Mouse (Mus musculus) liver, embryonic 13.5 days (tissue): Measurements from ENCODE around the gene Arl6ip5. TPM values are rescaled to one million over a fixed set of nuclear protein-coding genes. Genes with fewer than 3 reads are reported as not detected.
A peak's percentile ranks its signal among the peaks of the same experiment; 100 is the strongest.

Source experiments
- ATAC-seq: fragments of 200-750 bp; cut with Nextera tagmentation; 2 replicates; pipeline ENCODE4 v1.8.0; 2017; ENCODE audit warnings: low read depth, mild to moderate bottlenecking, moderate number of reproducible peaks, moderate library complexity
- DNase-seq: peaks from one replicate; pipeline ENCODE4 v3.0.0; 2022
- H3K27ac ChIP-seq: fragments of 300-500 bp; sonication (generic); 2 replicates; pipeline ENCODE4 v1.5.1; 2015; ENCODE audit warnings: moderate library complexity, mild to moderate bottlenecking, inconsistent platforms
- H3K27me3 ChIP-seq: fragments of 300-500 bp; sonication (generic); 2 replicates; pipeline ENCODE4 v1.6.1; 2015; ENCODE audit warnings: mild to moderate bottlenecking, inconsistent platforms
- H3K36me3 ChIP-seq: fragments of 300-500 bp; sonication (generic); 2 replicates; pipeline ENCODE4 v1.6.1; 2015; ENCODE audit warnings: mild to moderate bottlenecking, inconsistent platforms
- H3K4me1 ChIP-seq: fragments of 300-500 bp; sonication (generic); replicated peaks from 2 replicates; pipeline ENCODE4 v1.6.1; 2015; ENCODE audit warnings: inconsistent platforms
- H3K4me2 ChIP-seq: fragments of 300-500 bp; sonication (generic); 2 replicates; pipeline ENCODE4 v1.6.1; 2015; ENCODE audit warnings: inconsistent platforms, mild to moderate bottlenecking, moderate library complexity
- H3K4me3 ChIP-seq: fragments of 300-500 bp; sonication (generic); replicated peaks from 2 replicates; pipeline ENCODE4 v1.5.1; 2015; ENCODE audit warnings: mild to moderate bottlenecking, inconsistent platforms
- H3K9ac ChIP-seq: fragments of 300-500 bp; sonication (generic); 2 replicates; pipeline ENCODE4 v1.6.1; 2015; ENCODE audit warnings: mild to moderate bottlenecking, inconsistent platforms
- H3K9me3 ChIP-seq: fragments of 300-500 bp; sonication (generic); replicated peaks from 2 replicates; pipeline ENCODE4 v1.6.1; 2016; ENCODE audit warnings: inconsistent platforms
- WGBS: fragments of 180-500 bp; shearing (Covaris S2); methylation state at CpG from one replicate; pipeline ENCODE4 v1.1.7; 2015; ENCODE audit not compliant: insufficient replicate concordance; 5-methylcytosine and 5-hydroxymethylcytosine counted together
- polyA plus RNA-seq: library from polyadenylated mRNA; unstranded; fragments of >200 nt; fragmentation: Nextera tagmentation; extraction: Ambion mirVana; gene quantifications from 2 replicates; pipeline ENCODE4 v1.2.1, GENCODE M21; 2015

Gene Arl6ip5
- polyA plus RNA-seq: 34.8 and 41.8 TPM in 2 replicates

DNA sequence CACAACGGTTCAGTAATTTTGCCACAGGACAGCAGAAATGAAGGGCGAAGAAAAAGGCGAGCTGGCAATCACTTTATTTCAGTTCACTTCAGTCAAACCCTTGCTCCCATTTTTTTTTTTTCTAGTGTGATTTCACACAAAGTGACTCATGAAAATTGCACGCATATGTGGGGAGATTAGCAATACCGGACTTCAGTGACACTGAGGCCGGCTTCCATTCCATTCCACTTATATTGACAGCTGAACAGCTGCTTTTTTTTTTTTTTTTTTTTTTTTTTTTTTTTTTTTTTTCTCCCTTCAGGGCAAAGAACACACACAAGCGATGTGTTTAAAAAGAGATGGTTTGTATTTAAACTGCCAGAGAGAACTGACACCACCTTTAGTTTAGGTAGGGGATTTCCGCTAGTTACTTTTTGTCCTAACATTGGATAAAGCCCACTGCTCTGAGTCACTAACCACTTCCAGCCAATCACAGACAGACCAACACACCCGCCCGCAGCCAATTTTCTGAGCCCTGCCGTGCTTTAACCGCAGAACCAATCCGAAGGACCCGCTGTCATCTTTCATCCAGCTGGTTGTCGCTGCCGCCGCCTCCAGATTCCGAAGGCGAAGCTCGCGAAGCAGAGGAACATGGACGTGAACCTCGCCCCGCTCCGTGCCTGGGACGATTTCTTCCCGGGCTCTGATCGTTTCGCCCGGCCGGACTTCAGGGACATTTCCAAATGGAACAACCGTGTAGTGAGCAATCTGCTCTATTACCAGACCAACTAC is at the start of gene Arl6ip5:
Gene Arl6ip5 (plus strand): TSS at position 499 of the 771 bp plus-strand sequence.
- Histone ChIP-seq H3K9me3 (no peaks in the 10 kb centered on the region), H3K9ac (peak within 1 kb of the TSS; percentile 91), H3K27me3 (no peaks in the 10 kb centered on the region), H3K4me1 (peaks cover 70% of the 10 kb centered on the region), H3K4me2 (peak within 1 kb of the TSS; percentile 88), H3K27ac (peak within 1 kb of the TSS; percentile 83), H3K36me3 (peaks cover 10% of the 10 kb centered on the region), H3K4me3 (peak within 1 kb of the TSS; percentile 79)
- WGBS: 7% methylated on average over 32 of the region's 32 CpGs
- peak; percentile 83 for DNase-seq
- peak; percentile 63 for ATAC-seq

DNA sequence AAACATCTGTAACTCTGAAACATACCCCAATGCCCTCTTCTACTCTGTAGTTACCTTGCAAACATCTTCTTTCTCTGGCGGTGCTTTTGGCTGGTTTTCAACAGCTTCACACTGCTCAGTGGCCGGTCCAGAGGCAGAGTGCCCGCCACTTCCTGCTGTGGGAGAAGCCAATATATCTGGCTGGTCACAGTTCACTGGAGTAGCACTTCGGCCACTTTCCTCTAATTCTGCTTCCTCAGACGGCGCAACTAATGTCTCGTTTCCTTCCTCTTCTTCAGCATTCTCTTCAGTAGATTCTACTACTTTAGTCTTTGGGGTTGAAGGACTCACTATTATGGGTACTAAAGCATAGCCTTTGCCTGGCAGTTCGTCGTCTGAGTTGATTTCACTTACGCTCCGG is 34.8 kb upstream of the Arl6ip5 start:
- H3K36me3 ChIP-seq: peaks cover 37% of the 10 kb centered on the region

DNA sequence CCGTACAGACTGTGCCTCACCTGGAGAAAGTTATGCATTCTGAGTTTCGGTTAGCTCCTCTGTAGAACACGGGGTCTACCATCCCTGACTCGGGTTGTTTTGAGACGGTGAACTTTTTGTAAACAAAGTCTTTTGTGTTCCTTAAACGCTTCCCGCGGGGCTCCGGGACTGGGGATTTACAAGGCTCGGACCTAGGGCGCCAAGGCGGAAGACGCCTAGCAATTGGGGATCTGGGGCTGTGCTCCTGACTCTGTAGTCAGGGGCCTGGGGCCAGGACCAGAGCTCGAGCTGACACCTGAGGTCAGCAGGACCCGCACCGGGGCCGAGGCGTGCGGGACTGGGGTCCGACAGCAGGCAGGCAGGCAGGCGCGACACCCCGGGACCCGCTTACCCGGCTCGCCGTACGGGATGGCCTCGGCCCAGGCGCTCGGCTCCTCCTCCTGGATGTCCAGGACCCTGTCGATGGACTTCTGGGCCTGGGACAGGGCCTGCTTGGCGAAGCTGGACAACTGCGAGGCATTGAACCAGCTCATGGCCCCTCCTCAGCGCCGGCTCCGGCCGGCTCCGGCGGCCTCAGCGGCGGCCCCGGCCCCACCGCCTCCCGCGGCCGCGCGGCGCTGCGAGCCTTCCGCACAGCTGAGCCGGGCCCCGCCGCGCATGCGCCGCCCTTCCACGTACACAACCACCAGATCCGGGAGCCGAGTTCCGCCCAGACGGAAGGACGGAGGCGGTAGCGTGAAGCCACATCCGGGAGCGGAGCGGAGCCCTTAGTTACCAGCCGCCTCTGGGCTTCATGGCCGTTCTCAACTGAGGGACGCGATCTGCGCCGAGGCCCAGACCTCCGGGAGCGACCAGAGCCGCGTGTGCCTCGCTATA is 31.8 kb upstream of the Arl6ip5 start, which contains the start of gene Tmf1:
Gene Tmf1 (minus strand): TSS at position 632 of the 876 bp plus-strand sequence.
- WGBS: under 1% methylated on average over 77 of the region's 80 CpGs
- no peaks in the 10 kb centered on the region for H3K9me3 ChIP-seq
- ATAC-seq (peak; percentile 97), DNase-seq (peak; percentile 92)
- H3K4me3 ChIP-seq: peak within 1 kb of the TSS; percentile 84
- peak within 1 kb of the TSS; percentile 90 for H3K27ac ChIP-seq
- H3K27me3 ChIP-seq: no peaks in the 10 kb centered on the region
- peaks cover 44% of the 10 kb centered on the region for H3K4me1 ChIP-seq
- peak within 1 kb of the TSS; percentile 93 for H3K9ac ChIP-seq
- H3K4me2 ChIP-seq: peak within 1 kb of the TSS; percentile 82
- H3K36me3 ChIP-seq: peaks cover 17% of the 10 kb centered on the region

More for the DNA sequence above, 34.8 kb upstream of the Arl6ip5 start:
- peak overlapping the region; percentile 17 for H3K4me2 ChIP-seq
- H3K9me3 ChIP-seq: no peaks in the 10 kb centered on the region
- DNase-seq (no peak), ATAC-seq (no peak)
- peaks cover 37% of the 10 kb centered on the region for H3K4me1 ChIP-seq
- no peak overlapping the region for H3K4me3 ChIP-seq
- 42% methylated on average over 11 of the region's 11 CpGs for WGBS
- no peak overlapping the region for H3K27ac ChIP-seq
- H3K9ac ChIP-seq: no peak overlapping the region
- H3K27me3 ChIP-seq: no peaks in the 10 kb centered on the region

DNA sequence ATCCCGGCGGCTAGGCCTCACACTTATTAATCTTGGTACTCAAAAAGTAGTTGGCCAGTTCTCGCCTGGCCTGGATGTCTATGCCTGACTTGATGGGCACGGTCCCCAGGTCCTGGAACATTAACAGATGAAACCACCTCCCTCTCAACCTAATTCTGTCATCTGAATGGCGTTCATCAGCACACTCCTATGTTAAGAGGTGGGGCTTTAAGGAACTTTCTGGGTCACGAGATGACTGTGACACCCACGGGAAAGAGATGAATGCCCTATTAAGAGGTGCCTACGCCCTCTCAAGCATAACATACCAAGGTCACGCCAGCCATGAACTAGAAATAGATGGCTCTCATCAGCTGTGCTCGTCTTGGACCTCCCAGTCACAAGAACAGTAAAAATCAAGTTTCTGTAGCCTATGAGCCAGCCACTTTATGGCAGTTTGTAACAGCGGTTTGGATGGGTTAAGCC is 31.1 kb upstream of the Arl6ip5 start:
- Histone ChIP-seq H3K9ac (peak overlapping the region; percentile 93), H3K27me3 (no peaks in the 10 kb centered on the region), H3K9me3 (no peaks in the 10 kb centered on the region), H3K4me1 (peaks cover 44% of the 10 kb centered on the region), H3K4me2 (peak overlapping the region; percentile 82), H3K36me3 (peaks cover 16% of the 10 kb centered on the region), H3K27ac (peak overlapping the region; percentile 90), H3K4me3 (peak overlapping the region; percentile 84)
- DNase-seq (no peak), ATAC-seq (peak; percentile 65)
- 15% methylated on average over 11 of the region's 11 CpGs for WGBS

DNA sequence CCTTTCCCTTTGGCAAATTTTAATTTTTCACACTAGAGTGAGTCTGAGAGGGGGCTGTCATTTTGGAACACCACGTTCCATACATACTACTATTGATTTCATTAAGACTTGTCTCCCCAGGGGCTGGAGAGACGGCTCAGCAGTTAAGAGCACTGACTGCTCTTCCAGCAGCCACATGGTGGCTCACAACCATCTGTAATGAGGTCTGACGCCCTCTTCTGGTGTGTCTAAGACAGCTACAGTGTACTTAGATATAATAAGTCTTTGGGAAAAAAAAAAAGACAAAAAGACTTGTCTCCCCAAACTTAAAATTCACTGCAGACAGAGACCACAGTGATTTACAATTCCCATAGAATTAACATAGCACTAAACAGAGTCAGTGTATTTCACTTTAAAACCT is 10.1 kb upstream of the Arl6ip5 start:
- Histone ChIP-seq H3K27me3 (no peaks in the 10 kb centered on the region), H3K4me2 (no peak overlapping the region), H3K9me3 (no peaks in the 10 kb centered on the region), H3K36me3 (peaks cover 36% of the 10 kb centered on the region), H3K4me1 (peaks cover 21% of the 10 kb centered on the region), H3K27ac (no peak overlapping the region), H3K4me3 (no peak overlapping the region), H3K9ac (no peak overlapping the region)
- ATAC-seq (no peak), DNase-seq (no peak)
- 67% methylated on average over 3 of the region's 3 CpGs for WGBS

DNA sequence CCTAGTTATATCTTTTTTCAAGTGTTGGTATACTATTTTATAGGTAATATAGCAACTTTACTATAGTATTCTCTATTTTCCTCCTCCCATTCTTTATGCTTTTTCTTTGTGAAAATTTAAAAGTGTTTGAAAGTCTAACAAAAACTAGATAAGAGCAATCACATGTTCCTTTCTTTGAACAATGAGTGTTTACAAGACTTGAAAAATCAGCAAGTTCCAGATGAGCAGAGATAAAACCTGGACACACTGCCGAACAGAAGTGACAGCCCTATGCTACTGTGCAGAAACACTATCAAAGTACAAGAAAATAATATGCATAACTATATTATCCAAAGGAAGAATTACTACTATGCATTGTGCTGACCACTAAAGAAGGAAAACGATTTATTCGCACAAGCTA is 8.0 kb upstream of the Arl6ip5 start:
- no peak overlapping the region for H3K27ac ChIP-seq
- H3K4me2 ChIP-seq: no peak overlapping the region
- H3K27me3 ChIP-seq: no peaks in the 10 kb centered on the region
- peaks cover 33% of the 10 kb centered on the region for H3K4me1 ChIP-seq
- no peak overlapping the region for H3K9ac ChIP-seq
- H3K9me3 ChIP-seq: no peaks in the 10 kb centered on the region
- WGBS: 63% methylated on average over 3 of the region's 3 CpGs
- DNase-seq (no peak), ATAC-seq (no peak)
- no peak overlapping the region for H3K4me3 ChIP-seq
- peaks cover 19% of the 10 kb centered on the region for H3K36me3 ChIP-seq

DNA sequence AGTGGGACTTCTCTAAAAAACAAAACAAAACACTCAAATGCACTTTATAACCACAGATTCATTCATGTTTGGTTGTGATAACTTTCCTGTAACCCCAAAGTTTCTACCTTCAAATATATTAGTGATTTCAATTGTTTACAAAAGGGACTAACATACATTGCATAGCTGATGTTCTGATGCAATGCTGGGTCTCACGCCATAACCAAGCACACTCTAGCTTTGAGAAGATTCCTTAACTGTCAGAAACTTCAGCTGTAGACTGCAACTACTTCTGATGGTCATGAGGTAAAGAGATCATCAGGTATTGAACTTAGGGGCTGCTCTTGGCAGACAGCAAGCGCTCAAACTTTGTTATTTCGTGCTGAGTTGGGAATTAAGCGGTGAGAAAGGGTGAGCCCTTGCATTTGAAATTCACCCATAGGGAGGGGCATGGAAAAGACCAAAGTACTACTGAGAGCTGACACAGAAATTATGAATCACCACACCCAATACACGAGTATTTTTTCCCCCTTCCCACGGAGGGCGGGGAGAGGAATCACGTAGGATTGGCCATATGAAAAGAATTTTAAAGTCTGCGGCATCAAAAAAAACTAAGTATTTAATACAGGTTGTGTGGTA is 6.1 kb upstream of the Arl6ip5 start:
- Histone ChIP-seq H3K36me3 (peaks cover 10% of the 10 kb centered on the region), H3K9ac (peak overlapping the region; percentile 98), H3K4me1 (peaks cover 45% of the 10 kb centered on the region), H3K9me3 (no peaks in the 10 kb centered on the region), H3K27ac (peak overlapping the region; percentile 86), H3K4me3 (peak overlapping the region; percentile 94), H3K27me3 (no peaks in the 10 kb centered on the region), H3K4me2 (peak overlapping the region; percentile 75)
- no peak for DNase-seq
- 13% methylated on average over 9 of the region's 9 CpGs for WGBS
- no peak for ATAC-seq

DNA sequence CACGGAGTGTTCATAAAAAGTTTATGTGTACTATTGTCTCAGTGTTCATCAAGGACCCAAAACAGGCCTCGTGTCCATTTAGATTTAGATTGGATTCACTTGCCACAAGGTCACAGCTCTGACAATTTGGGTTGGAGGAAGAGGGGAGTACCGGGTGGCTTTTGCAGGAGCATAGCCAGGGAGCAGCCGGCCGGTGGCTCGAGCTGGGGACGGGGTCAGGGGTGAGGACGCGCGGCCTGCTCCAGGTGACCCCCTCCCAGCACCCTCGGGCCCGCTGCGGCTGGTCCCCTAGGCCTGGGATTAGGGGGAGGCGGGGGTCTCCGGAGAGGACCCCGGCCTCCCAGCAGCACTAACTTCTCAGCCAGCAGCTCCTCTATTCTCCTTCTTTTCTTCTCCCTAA is 5.5 kb upstream of the Arl6ip5 start:
- DNase-seq (peak; percentile 34), ATAC-seq (peak; percentile 39)
- WGBS: under 1% methylated on average over 16 of the region's 16 CpGs

DNA sequence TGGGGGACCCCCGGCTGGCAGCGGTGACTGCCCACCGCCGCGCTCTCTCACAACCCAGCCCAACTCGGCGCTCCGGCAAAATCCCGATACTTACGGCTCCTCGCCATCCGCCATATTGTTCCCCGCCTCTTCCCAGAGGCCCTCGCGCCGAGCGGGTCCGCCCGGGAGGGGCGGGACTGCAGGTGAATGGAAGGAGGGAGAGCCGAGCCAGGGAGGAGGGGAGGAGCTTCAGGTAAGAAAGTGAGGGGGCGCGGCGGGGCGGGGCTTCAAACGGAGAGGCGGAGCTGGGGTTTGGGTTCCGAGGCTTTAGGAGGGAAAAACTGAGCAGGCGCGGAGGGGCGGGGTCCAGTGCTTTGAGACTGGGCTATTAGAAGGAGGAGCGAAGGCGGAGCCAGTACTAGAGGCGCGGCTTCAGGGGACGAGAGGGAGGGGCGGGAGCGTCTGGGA is 5.0 kb upstream of the Arl6ip5 start, which contains the start of gene Uba3:
Gene Uba3 (minus strand): TSS at position 209 of the 447 bp plus-strand sequence.
- 0% methylated on average over 37 of the region's 38 CpGs for WGBS
- ATAC-seq: peak; percentile 96
- H3K4me1 ChIP-seq: peaks cover 52% of the 10 kb centered on the region

More for the DNA sequence above, 5.5 kb upstream of the Arl6ip5 start:
- Histone ChIP-seq H3K27me3 (no peaks in the 10 kb centered on the region), H3K27ac (peak overlapping the region; percentile 86), H3K9ac (peak overlapping the region; percentile 98), H3K4me1 (peaks cover 49% of the 10 kb centered on the region), H3K36me3 (peaks cover 10% of the 10 kb centered on the region), H3K9me3 (no peaks in the 10 kb centered on the region), H3K4me3 (peak overlapping the region; percentile 94), H3K4me2 (peak overlapping the region; percentile 75)

DNA sequence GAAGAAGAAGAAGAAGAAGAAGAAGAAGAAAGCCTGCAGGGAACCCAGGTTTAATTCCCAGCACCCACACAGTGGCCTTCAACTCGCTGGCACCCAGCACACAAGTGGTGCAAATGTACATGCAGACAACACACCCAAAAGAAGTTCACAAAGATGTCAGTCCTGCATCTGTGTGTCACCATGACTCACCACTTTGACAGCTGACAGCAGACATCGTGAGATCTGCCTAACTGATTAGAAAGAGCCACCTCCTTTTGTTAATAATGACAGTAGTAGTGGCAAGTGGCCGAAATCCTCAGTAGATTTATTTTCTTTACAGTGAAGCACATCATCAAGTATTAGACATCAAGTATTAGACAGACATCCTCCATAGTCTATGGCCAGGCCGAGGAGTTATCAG is 3.4 kb upstream of the Arl6ip5 start:
- Histone ChIP-seq H3K9me3 (no peaks in the 10 kb centered on the region), H3K27ac (peak overlapping the region; percentile 47; the same call in 1 of the 2 replicates), H3K36me3 (0 out of 2 replicates have a peak, but pooled peaks cover 1% of the 10 kb centered on the region), H3K4me3 (no peak overlapping the region), H3K27me3 (no peaks in the 10 kb centered on the region), H3K4me1 (peaks cover 59% of the 10 kb centered on the region), H3K9ac (no peak overlapping the region), H3K4me2 (no peak overlapping the region)
- DNase-seq (peak; percentile 34), ATAC-seq (no peak)
- WGBS: 48% methylated on average over 4 of the region's 4 CpGs

More for the DNA sequence above, 5.0 kb upstream of the Arl6ip5 start, which contains the start of gene Uba3:
- Histone ChIP-seq H3K27me3 (no peaks in the 10 kb centered on the region), H3K9me3 (no peaks in the 10 kb centered on the region), H3K4me2 (peak within 1 kb of the TSS; percentile 75), H3K9ac (peak within 1 kb of the TSS; percentile 98), H3K4me3 (peak within 1 kb of the TSS; percentile 94), H3K36me3 (peaks cover 8% of the 10 kb centered on the region), H3K27ac (peak within 1 kb of the TSS; percentile 86)
- peak; percentile 99 for DNase-seq
